Mouse (Mus musculus) kidney, adult 8-10 months (tissue): ENCODE results near the gene Rab11fip3.

ENCODE experiments used
- DNase-seq, 2 experiments: peaks; one replicate each; pipeline ENCODE4 v3.0.0; 2022

Gene Rab11fip3

DNA sequence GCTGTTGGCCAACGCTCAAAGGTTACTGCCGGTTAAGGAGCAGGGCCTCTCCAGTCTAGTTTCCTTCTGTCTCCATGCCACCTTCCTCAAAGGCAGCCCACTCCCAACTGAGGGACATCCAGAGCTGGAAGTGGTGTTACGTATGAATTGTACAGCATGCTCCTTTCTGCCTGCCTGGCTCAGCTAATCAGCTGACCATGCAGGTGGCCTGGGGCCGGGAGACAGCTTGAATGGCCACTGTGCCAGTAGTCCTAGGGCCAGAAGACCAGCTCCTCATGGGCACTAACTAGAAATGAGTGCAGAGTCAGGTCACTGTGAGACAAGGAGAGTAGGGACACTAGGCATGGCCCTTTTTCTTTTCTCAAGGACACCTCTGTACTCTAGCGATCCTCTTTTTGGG is 116.2 kb downstream of the Rab11fip3 start:
- DNase-seq, result no peak

DNA sequence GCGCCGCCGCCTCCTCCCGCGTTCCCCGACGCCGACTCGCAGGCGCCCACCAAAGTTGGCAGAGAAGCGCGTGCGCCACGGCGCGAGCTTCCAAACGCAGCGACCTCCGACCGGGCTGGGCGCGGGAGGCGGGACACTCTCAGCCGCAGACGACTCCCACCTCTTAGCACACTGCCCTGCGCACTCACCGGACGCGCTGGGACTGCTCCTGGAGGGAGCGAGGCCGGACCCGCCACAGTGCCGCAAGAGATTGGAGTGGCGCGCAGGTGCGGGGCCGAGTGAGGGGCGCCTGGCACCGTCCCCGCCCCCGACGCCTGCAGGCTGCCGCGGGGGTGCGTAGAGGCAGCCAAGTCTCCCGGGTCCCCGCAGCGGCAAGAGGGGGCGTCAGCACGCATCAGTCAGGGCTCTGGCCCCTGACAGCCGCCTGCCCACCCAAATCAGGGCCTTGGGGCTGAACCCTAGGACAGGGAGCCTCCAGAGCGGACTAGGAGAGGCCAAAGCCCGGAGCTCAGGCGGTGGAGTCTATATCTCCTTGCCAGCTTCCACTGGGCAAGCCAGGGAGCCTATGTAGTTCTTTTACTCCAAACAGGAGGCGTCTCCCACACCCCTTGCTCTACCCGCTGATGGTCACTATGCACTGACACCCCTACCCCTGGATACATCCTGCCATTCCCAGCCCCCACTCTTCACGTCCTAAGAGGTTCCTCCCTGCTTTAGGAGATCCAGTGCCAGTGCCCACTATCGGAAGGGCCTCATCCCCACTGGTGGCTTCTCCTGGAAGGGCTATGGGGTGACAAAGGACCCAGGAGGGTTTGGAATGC is 117.3 kb downstream of the Rab11fip3 start, which contains the start of gene A930017K11Rik:
Gene A930017K11Rik (minus strand): TSS at position 763 of the 821 bp plus-strand sequence.
- DNase-seq, result no peak

DNA sequence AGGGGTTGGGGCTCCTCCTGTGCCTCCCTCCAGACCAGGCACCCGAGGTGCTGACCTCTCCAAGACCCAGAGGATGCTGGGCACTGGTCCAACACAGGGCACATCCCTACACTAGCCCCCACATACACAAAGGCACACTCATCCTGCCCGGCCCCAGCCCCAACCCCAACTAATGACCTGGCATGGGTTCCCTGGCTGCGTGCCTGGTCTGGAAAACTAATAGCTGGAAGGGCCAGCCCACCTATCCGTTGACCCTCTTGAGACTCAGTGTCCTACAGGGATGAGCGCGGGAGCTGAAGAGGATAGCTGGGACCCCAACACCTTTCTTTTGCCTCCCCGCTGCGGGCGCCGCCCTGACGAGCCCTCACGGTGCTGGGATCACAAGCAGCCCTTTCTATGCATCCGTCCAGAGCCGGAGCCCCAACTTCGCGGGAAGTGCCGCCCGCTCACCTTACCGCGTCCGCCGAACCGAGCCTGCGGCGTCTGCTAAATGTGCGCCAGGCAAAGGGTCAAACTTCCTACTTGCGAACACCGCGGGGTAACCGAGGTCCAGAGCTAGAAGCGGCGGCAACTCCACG is 118.0 kb downstream of the Rab11fip3 start:
- no peak for DNase-seq

DNA sequence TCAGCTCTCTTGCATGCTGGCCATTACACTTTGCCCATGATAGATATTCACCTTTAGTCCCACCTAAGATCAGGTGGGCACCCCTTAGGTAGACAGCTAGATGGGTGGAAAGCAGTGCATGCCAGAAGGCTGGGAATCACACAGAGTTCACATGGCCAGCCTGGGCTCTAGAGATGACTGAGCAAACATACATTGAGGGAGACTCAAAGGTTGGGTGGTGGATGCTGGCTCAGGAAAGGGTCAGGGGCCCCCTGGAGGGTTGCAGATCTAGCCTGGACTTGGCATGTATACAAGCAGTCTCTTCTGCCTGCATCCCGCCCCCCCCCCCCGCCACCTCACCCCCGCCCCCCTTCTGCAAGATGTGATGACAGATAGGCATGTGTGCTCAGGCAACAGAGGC is 118.6 kb downstream of the Rab11fip3 start:
- DNase-seq, result no peak

DNA sequence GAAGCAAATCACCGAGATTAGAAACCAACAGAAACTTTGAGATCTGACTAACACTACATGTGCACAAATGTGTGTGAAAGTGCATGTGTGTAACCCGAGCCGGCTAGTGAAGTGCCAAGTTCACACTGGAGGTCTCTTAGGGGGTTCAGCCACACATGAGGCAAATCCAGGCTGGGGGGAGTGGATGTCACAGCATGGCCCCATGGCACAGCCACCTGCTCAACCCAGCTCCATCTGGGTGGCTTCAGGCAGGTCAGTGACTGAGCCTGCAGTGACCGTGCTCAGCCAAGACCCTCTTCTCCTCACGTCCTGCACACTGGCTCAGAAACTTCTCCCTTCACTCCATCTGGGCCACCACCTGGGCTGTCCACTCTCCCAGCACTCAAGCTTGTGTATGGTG is 119.4 kb downstream of the Rab11fip3 start:
- no peak for DNase-seq

DNA sequence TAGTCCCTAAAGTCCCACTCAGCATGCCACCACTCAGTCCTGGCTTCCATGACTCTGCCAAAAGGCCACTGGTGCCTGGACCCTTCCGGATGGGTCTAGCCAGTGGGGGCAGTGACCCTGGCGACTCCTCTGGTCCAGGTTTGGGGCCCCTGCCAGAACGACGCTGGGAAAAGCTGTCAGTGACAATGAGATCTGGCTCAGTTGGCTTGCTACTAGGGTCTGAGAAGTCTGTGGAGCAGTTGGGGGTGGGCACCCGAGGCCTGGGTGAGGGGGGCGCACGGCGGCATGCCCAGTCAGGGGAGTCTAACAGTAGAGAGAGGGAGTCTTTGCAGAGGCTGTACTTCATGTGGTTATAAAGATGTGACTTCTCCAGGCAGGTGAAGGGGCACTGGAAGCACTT is 121.3 kb downstream of the Rab11fip3 start:
- no peak for DNase-seq

DNA sequence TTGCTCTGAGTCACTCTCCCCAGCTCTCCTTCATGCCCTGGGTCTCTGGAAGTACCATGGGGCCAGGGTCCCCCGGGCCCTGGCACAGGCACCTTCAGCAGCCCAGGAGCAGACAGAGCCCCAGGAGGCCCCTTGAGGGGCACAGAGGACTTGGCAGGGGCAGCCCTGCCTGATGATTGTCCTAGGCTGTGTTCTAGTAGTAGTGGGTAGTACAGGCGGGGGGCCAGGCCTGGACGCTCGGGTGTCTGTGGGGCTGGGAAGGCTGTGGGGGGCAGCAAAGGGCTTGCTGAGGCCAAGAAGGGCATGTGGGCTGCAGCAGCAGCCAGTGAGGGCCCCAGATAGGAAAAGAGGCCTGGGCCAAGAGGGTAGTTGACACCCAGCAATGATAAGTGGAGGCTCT is 121.8 kb downstream of the Rab11fip3 start:
- no peak for DNase-seq

DNA sequence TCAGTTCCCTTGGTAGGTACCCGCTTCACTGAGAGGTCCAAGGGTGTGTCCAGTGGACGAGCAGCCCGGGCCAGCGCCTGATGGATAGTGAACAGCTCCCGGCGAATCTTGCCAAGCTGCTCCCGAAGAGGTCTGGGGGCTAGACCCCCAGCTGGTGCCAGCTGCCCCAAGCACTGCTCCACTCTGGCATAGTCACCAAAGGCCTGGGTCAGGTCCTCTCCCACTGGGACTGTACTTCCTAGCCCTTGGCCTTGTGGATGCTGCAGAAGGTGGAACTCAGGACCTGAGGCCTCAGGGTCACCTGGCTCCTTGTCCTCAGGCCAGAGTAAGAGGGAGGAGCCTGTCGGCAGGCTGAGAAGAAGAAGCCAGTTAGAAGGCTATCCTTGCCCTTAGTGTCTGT is 122.5 kb downstream of the Rab11fip3 start:
- DNase-seq, result no peak

DNA sequence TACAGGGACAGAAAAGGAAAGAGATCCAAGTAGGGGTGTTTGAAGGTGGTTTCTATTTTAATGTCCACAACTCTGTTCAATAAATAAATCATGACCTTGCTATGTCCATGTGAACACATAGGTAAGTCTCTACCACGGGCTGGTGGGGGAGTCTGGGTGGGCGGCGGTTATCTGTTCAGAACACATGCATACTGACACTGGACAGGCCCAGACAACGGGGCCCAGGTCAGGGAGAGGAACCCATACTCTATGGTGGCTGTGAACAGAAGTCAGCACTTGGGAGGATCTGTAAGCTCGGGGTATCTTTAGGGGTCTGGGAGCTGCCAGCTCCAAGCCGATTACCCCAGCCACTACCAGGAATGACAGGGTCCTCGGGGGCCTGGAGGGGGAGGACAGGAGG is 123.0 kb downstream of the Rab11fip3 start:
- no peak for DNase-seq

DNA sequence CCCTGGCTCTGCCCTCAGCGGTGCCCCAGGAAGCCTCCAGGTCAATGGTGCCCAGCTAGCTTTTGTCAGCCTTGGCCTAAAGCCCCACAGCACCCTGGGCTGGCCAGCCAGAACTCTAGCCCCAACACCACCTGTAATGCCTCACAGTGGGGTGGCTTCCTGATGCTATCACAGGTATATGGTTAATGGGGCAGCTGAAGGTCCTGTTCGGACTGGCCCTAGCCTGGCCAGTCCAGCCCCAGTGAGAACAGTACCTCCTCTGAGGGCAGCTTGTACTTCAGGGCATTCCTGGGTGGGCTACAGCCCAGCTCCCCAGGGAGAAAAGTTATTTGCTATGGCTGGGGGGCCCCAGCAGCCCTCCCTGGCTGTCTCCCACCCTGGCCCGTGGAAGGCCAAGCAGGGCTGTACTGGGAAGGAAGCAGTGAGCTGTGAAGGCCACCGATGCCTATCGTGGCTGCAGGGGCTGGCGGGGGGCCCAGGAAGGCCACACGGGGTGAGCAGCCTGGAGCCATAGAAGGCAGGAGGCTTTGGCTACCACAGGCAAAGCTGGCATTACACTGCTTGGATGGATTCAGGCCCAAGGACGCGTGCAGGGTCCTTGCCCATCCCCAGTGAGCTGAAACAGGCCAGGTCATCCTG is 123.7 kb downstream of the Rab11fip3 start:
- peak; percentile 69 to 79 for DNase-seq

DNA sequence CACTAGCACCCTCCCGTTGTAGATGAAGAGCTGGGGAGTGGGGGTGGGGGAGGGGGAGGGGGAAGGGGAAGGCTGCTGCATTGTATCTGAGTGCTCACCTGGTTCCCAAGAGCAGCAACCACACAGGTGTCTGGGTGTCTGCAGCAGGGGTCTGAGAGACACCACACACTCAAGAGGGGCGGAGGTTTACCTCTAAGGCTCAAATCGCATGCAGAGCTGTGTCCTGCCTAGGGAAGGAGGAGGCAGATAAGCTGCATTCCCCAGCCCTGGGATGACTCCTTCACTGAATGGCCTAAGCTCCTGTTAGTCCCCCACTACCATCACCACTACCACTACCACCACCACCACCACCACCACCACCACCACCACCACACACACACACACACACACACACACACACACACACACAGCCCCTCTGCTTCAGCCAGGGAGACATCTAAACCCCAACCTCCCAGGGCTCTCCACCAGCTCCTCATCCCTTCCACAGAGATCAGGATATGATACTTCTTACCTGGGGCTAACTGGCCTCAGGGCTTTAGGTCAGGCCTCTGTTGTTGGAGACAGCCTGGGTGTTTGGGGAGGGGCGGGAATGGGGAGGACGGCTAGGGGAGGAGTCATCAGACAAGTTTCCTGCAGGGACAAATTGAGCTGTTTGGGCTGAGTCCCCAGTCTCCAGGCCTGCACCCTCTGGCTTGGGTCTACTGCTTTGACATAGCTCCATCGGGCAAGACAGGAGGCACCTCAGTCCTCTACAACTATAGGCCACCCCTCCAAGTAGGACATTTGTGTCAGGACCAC is 124.8 kb downstream of the Rab11fip3 start, which contains the start of the genes Pigq and Nhlrc4:
Gene Pigq (minus strand): TSS at position 571 of the 798 bp plus-strand sequence.
Gene Nhlrc4 (minus strand): TSS at position 596 of the 798 bp plus-strand sequence.
- no peak for DNase-seq

DNA sequence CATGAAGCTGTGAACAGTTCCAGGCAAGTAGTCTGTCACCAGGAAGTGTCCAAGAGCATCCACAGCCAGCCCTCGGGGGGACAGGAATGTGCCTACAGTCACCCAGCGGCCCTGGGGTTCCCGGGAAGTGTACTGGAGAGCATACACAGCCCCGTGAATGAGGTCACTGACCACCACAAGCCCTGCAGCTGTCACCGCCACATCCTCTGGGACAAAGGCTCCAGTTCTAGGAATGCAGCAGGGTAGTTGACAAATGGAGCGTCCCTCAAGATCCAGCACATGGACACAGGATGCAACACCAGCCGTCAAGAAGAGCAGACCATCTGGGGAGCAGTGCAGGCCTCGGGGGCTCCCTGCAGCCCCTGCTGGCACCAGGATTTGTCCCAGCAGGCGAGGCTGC is 125.6 kb downstream of the Rab11fip3 start:
- no peak for DNase-seq

DNA sequence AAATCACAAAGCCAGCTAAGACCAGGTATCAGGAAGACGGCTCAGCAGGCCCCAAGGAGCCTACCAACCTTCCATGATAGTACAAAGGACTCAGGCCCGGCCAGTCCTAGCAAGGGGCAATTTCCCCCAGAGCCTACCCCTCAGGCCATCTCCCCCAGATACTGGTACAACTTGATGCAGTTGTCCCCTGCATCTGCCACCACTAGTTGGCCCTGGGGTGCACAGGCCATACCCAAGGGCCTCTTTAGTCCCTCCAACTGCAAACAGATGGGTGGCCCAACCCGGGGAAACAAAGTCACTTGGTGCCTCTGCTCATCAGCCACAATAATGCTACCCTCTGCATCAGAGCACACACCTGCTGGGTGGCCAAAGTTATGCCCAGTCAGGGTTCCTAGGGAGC is 126.1 kb downstream of the Rab11fip3 start:
- no peak for DNase-seq

DNA sequence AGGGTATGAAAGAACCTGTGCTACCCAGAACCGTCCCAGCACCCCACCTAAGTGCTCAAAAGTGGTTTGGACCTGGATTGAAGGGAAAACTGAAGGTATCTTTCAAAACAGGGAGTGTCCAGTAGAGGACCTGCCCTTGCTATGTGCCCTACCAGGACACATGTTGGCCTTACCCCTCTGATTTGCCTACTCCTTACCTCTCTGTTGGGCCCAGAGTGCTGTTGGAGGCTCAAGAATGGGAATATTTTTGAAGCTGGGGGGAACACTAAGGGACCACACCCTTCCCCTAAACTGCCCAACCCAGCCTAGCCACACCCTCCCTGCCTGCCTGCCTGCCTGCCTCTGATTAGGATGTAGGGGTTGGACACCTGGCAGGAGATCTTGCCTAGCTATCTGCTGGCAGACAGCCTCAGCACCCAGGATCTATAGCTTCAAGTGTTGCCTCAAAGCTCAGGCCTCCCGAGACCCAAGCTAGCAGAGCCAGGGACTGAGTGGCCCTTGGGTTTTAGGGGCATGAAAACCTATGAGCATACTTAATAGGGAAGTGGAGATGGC is 126.7 kb downstream of the Rab11fip3 start:
- DNase-seq, result no peak

DNA sequence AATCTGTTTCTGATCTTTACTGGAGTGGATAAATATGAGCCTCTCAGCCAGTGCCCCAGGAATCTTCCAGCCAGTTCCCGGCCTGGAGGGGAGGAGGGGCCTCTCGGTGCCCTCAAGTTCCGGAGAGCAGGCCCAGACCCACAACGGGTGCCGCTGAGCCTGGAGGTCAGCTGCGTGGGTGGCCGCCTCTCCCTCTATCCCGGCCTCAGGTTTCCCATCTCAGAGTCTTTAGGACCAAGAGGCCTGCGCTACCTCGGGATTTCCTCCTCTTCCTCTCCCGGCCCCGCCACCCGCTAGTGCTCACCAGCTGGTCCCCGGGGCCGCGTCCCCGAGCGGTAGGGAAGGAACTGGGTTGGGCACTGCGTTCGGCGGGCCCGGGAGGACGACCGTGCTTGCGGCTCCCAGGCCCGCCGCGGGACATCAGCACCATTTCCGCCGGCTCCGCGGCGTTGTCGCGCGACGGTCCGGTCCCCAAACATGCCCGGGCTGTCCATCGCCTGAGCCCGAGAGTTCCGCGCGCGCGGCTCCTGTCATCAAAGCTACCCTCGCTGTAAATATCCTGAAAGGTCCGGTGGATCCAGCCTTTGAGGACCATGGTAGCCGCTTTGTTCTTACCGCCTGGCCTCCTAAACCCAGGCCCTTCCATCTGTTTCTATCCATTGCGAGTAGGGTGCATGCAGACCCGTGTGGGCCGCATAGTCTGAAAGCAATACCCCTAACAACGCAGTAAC is 127.7 kb downstream of the Rab11fip3 start:
- peak; percentile 53 to 68 for DNase-seq
